Mouse (Mus musculus) C2C12 (cell line): ENCODE results near the gene Rbbp7. TPM values are rescaled to one million over a fixed set of nuclear protein-coding genes. Genes with fewer than 3 reads are reported as not detected.
A peak's percentile ranks its signal among the peaks of the same experiment; 100 is the strongest.

Experiments used
- H3K27me3 ChIP-seq: one replicate; pipeline ENCODE4 v1.6.1; 2011; ENCODE audit not compliant: control insufficient read depth, insufficient read depth, insufficient read length
- H3K36me3 ChIP-seq: one replicate; pipeline ENCODE4 v1.6.1; 2011; ENCODE audit not compliant: control insufficient read depth, insufficient read depth
- H3K4me3 ChIP-seq: one replicate; pipeline ENCODE4 v1.5.1; 2011; ENCODE audit warnings: mild to moderate bottlenecking, control low read depth; ENCODE audit not compliant: poor library complexity, insufficient read depth, severe bottlenecking
- H3K79me2 ChIP-seq: one replicate; pipeline ENCODE4 v1.6.1; 2011; ENCODE audit not compliant: control insufficient read depth, insufficient read depth
- H3K79me3 ChIP-seq: one replicate; pipeline ENCODE4 v1.6.1; 2011; ENCODE audit warnings: low read depth, control low read depth
- H3ac ChIP-seq: one replicate; pipeline ENCODE3; 2011; ENCODE audit warnings: low read depth; ENCODE audit not compliant: control insufficient read depth, insufficient read length
- CEBPB ChIP-seq: IDR thresholded peaks from one replicate; pipeline ENCODE4 v1.6.1; 2011; ENCODE audit warnings: low read depth, mild to moderate bottlenecking, control low read depth, moderate library complexity
- CTCF ChIP-seq: IDR thresholded peaks from one replicate; pipeline ENCODE4 v1.5.1; 2011; ENCODE audit not compliant: control insufficient read depth, insufficient read depth, insufficient read length
- FOSL1 ChIP-seq: IDR thresholded peaks from one replicate; pipeline ENCODE4 v1.8.0; 2011; ENCODE audit warnings: mild to moderate bottlenecking, low read length; ENCODE audit not compliant: poor library complexity, insufficient read depth, severe bottlenecking
- MAX ChIP-seq: IDR thresholded peaks from one replicate; pipeline ENCODE4 v1.6.1; 2011; ENCODE audit warnings: mild to moderate bottlenecking, control low read depth
- MYOD1 ChIP-seq: IDR thresholded peaks from one replicate; pipeline ENCODE4 v1.6.1; 2011; ENCODE audit warnings: low read depth; ENCODE audit not compliant: control insufficient read depth, insufficient read length
- MYOG ChIP-seq: IDR thresholded peaks from one replicate; pipeline ENCODE4 v1.6.1; 2011; ENCODE audit not compliant: control insufficient read depth, insufficient read length; ENCODE audit errors: extremely low read depth
- USF1 ChIP-seq: IDR thresholded peaks from one replicate; pipeline ENCODE4 v1.6.1; 2011; ENCODE audit warnings: low read depth, mild to moderate bottlenecking, control low read depth, moderate library complexity
- long read RNA-seq, 2 experiments: library from polyadenylated mRNA; unstranded; transcript quantifications; one replicate each; pipeline ENCODE4 v2.0.0; 2019 to 2020
- polyA plus RNA-seq: library from polyadenylated mRNA; unstranded; fragments of >200 nt; fragmentation: generic; extraction: Trizol; gene quantifications from one replicate; pipeline ENCODE4 v1.2.1, GENCODE M21; 2012; ENCODE audit warnings: missing spikeins

Rbbp7 gene
- 176 TPM for polyA plus RNA-seq
- long read RNA-seq, experiment 1, transcript Rbbp7-201 (12 exons, 2,244 nt): major isoform, 309 of 345 reads
- long read RNA-seq, experiment 1, partial matches to known transcripts: 20 of 345 reads
- long read RNA-seq, experiment 1, other reads (novel, unspliced or antisense): 13 of 345 reads
- long read RNA-seq, experiment 2, transcript Rbbp7-203 (12 exons, 1,862 nt): minor isoform, 9 of 1,954 reads
- long read RNA-seq, experiment 2, transcript Rbbp7-201 (12 exons, 2,244 nt): major isoform, 1,910 of 1,954 reads
- long read RNA-seq, experiment 2, partial matches to known transcripts: 7 of 1,954 reads
- long read RNA-seq, experiment 2, other reads (novel, unspliced or antisense): 28 of 1,954 reads

DNA sequence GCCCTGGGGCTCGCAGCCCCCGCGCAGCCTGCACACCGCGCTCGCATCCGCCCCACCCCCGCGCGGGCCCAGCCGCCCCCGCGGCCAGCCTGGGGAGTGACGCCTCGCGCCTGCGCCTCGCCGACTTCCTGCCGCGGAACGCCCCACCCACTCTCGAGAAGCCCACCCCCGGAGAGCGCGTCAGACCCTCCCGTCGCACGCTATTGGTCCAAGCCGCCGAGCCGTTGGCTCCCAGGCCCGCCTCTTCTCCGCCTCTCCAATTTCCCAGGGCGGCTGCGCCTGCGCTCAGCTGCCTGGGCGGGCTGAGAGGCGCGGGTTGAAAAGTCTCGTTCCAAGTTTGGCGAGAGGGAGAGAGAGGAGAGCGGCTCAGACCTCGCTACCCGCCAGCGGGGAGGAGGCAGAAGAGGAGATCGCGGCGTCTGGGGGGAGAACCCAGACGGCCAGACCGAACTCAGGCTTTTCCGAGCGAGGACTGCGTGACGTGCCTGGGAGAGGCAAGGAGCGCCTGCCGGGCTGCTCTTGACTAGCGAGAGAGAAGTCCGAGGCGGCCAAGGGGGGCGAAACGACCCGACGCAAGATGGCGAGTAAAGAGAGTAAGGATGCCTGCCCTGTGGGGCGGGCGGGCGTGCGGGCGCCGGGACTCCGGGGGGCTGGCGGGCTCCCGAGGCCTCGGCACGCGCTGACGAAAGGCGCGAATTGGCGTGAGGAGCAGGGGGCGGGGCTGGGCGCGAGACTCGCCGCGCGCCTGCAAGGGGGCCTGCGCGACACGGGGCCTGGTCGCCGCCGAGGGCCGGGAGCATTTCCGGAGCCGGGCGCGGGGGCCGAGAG is at the start of gene Rbbp7:
Gene Rbbp7, plus strand, starts transcription at position 288 of the 828 bp plus-strand sequence.
- H3K27me3 ChIP-seq: no peaks in the 10 kb centered on the region
- peak within 1 kb of the TSS; percentile 97 for H3ac ChIP-seq
- no peak for TF ChIP-seq MAX
- TF ChIP-seq CEBPB: no peak
- TF ChIP-seq USF1: no peak
- TF ChIP-seq MYOG: no peak
- TF ChIP-seq FOSL1: no peak
- TF ChIP-seq CTCF: no peak
- TF ChIP-seq MYOD1: no peak
- peak within 1 kb of the TSS; percentile 59 for H3K4me3 ChIP-seq
- H3K36me3 ChIP-seq: peaks cover 18% of the 10 kb centered on the region
- H3K79me3 ChIP-seq: peaks cover 39% of the 10 kb centered on the region
- peaks cover 45% of the 10 kb centered on the region for H3K79me2 ChIP-seq

DNA sequence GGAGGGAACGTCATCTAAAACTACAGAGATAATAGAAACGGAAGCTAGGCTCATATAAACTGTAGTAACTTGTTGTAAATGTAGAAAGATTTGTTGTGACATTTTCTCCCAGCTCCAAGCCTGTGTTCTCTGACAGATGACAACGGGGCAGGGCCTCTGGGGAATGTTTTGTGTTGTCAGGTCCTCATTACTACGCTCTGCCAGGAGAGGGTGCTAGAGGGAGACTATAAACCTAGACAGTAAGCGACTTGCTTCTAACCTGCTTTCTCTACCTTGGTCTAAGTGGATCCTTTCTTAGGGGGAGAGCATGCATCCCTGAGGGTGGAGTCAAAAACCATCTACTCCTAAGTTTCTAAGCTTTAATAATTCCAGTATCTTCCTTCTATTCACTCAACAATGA is 42.4 kb upstream of the Rbbp7 start:
- Histone ChIP-seq H3K79me2 (no peaks in the 10 kb centered on the region), H3K79me3 (no peaks in the 10 kb centered on the region), H3K36me3 (no peaks in the 10 kb centered on the region), H3ac (no peak overlapping the region), H3K4me3 (no peak overlapping the region), H3K27me3 (no peaks in the 10 kb centered on the region)
- TF ChIP-seq MAX (no peak), CEBPB (no peak), MYOD1 (no peak), USF1 (no peak), FOSL1 (no peak), CTCF (no peak), MYOG (no peak)

DNA sequence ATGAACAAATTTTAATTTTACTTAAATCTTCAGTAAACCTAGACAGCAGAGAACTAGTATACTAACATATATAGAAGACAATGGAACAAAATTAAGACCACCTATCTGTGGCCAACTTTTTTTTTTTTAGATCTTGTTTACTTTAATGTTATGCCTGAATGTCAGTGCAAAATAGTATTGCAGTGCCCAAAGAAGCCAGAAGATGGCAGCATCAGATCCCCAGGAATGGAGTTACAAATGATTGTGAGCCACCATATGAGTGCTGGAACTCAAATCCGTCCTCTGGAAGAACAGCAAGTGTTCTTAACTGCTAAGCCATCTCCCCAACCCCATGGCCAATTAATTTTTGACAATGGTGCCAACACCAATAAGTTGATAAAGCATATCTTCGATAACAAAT is 40.6 kb upstream of the Rbbp7 start:
- no peaks in the 10 kb centered on the region for H3K36me3 ChIP-seq

DNA sequence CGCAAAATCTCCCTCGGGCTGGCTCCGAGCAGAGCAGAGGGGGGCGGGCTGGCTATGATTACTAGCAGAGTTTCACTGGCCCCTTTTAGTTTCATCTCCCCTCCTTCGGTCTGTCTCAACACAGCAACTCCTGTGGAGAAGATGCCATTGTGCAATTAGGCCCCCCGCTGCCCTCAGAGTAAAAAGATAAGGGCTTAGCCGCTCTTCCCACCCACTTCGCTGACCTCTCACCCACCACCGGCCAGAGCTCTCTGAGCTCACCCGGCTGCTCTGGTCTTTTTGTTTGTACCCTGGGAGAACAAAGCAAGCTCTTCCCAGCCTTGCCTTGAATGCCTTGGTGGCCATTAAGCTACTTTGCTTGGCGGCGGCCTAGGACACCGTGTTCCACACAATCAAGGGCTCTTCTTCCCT is 32.8 kb upstream of the Rbbp7 start:
- Histone ChIP-seq H3K79me2 (no peaks in the 10 kb centered on the region), H3ac (no peak overlapping the region), H3K79me3 (no peaks in the 10 kb centered on the region), H3K36me3 (no peaks in the 10 kb centered on the region), H3K4me3 (no peak overlapping the region), H3K27me3 (no peaks in the 10 kb centered on the region)
- TF ChIP-seq CEBPB (no peak), CTCF (no peak), FOSL1 (no peak), MAX (no peak), MYOG (no peak), USF1 (no peak), MYOD1 (no peak)

More for the DNA sequence above, 40.6 kb upstream of the Rbbp7 start:
- H3K4me3 ChIP-seq: no peak overlapping the region
- H3K79me3 ChIP-seq: no peaks in the 10 kb centered on the region
- H3ac ChIP-seq: no peak overlapping the region
- TF ChIP-seq CTCF (no peak), FOSL1 (no peak), MAX (no peak), MYOD1 (no peak), MYOG (no peak), CEBPB (no peak)
- H3K27me3 ChIP-seq: no peaks in the 10 kb centered on the region
- H3K79me2 ChIP-seq: no peaks in the 10 kb centered on the region

DNA sequence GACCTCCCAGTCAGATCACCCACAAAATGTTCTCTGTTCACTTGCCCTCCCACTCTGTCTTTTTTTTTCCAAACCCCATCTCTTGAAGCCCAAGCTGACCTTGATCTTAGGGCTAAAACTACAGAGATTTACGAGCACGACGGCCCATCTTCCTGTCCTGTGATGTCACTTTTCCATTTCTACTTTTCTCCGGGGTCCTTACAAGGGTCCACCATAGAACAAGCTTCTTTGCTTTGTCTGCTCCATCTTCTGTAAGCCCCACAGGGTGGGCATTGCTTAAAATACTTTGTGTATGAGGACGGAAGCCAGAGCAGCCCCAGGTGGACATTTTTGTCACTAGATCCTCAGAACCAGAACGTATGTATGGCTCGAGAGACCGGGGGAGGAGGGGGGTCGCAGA is 32.4 kb upstream of the Rbbp7 start:
- Histone ChIP-seq H3K36me3 (no peaks in the 10 kb centered on the region), H3K27me3 (no peaks in the 10 kb centered on the region), H3K79me2 (no peaks in the 10 kb centered on the region), H3K79me3 (no peaks in the 10 kb centered on the region), H3ac (no peak overlapping the region), H3K4me3 (no peak overlapping the region)
- TF ChIP-seq FOSL1 (no peak), CTCF (no peak), USF1 (no peak), MYOD1 (no peak), CEBPB (no peak), MAX (no peak)
